Mouse (Mus musculus) embryonic facial prominence, embryonic 15.5 days (tissue): ENCODE data around the gene Pcsk2. TPM values are rescaled to one million over a fixed set of nuclear protein-coding genes. Genes with fewer than 3 reads are reported as not detected.

Experiments used
- ATAC-seq: fragments of 200-750 bp; cut with Nextera tagmentation; 2 replicates; pipeline ENCODE4 v1.8.0; 2017; ENCODE audit warnings: low read depth, moderate TSS enrichment; ENCODE audit not compliant: insufficient number of reproducible peaks, low FRiP score, low TSS enrichment
- H3K27ac ChIP-seq: fragments of 300-500 bp; sonication (generic); replicated peaks from 2 replicates; pipeline ENCODE4 v1.5.1; 2015; ENCODE audit warnings: mild to moderate bottlenecking, inconsistent platforms
- H3K27me3 ChIP-seq: fragments of 300-500 bp; sonication (generic); 2 replicates; pipeline ENCODE4 v1.6.1; 2015; ENCODE audit warnings: inconsistent platforms
- H3K36me3 ChIP-seq: fragments of 300-500 bp; sonication (generic); 2 replicates; pipeline ENCODE4 v1.6.1; 2015; ENCODE audit warnings: mild to moderate bottlenecking, inconsistent platforms
- H3K4me1 ChIP-seq: fragments of 300-500 bp; sonication (generic); 2 replicates; pipeline ENCODE4 v1.6.1; 2015; ENCODE audit warnings: inconsistent platforms
- H3K4me2 ChIP-seq: fragments of 300-500 bp; sonication (generic); replicated peaks from 2 replicates; pipeline ENCODE4 v1.6.1; 2015; ENCODE audit warnings: mild to moderate bottlenecking, inconsistent platforms
- H3K4me3 ChIP-seq: fragments of 300-500 bp; sonication (generic); replicated peaks from 2 replicates; pipeline ENCODE4 v1.5.1; 2015; ENCODE audit warnings: mild to moderate bottlenecking, inconsistent platforms
- H3K9ac ChIP-seq: fragments of 300-500 bp; sonication (generic); 2 replicates; pipeline ENCODE4 v1.6.1; 2015; ENCODE audit warnings: inconsistent platforms
- H3K9me3 ChIP-seq: fragments of 300-500 bp; sonication (generic); replicated peaks from 2 replicates; pipeline ENCODE4 v1.6.1; 2016; ENCODE audit warnings: inconsistent platforms
- WGBS: fragments of 180-500 bp; shearing (Covaris S2); methylation state at CpG from one replicate; pipeline ENCODE4 v1.1.7; 2015; 5-methylcytosine and 5-hydroxymethylcytosine counted together
- polyA plus RNA-seq: library from polyadenylated mRNA; unstranded; fragments of >200 nt; fragmentation: Nextera tagmentation; extraction: Ambion mirVana; gene quantifications from 2 replicates; pipeline ENCODE4 v1.2.1, GENCODE M21; 2015

The Pcsk2 gene
- polyA plus RNA-seq, 1 experiment from 2014 or later, result 1.8 TPM

- Histone ChIP-seq H3K36me3 (no peaks in the 10 kb centered on the region), H3K27ac (peak within 1 kb of the TSS; percentile 48; the same call in 1 of the 2 replicates), H3K4me3 (peak within 1 kb of the TSS; percentile 48), H3K4me2 (peak within 1 kb of the TSS; percentile 72), H3K9ac (peak within 1 kb of the TSS; percentile 46), H3K4me1 (peaks cover 11% of the 10 kb centered on the region), H3K9me3 (no peaks in the 10 kb centered on the region), H3K27me3 (no peaks in the 10 kb centered on the region)
- peak; percentile 84 for ATAC-seq
- 2% methylated on average over 86 of the region's 86 CpGs for WGBS
Observed at GRCm38 (mm10) chr2:143862484-143863231, 316.7 kb downstream of the Pcsk2 start, which contains the start of gene Bfsp1. TSS of gene Bfsp1 (minus strand) at chr2:143863173.

- H3K4me2 ChIP-seq, result no peak overlapping the region
- H3K9me3 ChIP-seq, result no peaks in the 10 kb centered on the region
- peaks cover 12% of the 10 kb centered on the region for H3K4me1 ChIP-seq
- no peaks in the 10 kb centered on the region for H3K27me3 ChIP-seq
- no peak overlapping the region for H3K4me3 ChIP-seq
- H3K9ac ChIP-seq, result no peak overlapping the region
- ATAC-seq, result no peak
- H3K36me3 ChIP-seq, result no peaks in the 10 kb centered on the region
- H3K27ac ChIP-seq, result no peak overlapping the region
- WGBS, result 59% methylated on average over 8 of the region's 8 CpGs
Observed at GRCm38 (mm10) chr2:143864600-143864999, 318.6 kb downstream of the Pcsk2 start.
